Mouse (Mus musculus) cerebellum, adult 2 months (tissue): Measurements from ENCODE around the gene Card14.

Source experiments
- CTCF ChIP-seq: fragments of 200-500 bp; IDR thresholded peaks from 2 replicates; pipeline ENCODE4 v1.5.1; 2011; ENCODE audit warnings: low read depth, mild to moderate bottlenecking, control low read depth, low read length, moderate library complexity, borderline replicate concordance; ENCODE audit not compliant: insufficient read depth
- POLR2A ChIP-seq: fragments of 200-500 bp; IDR thresholded peaks from 2 replicates; pipeline ENCODE4 v1.6.1; 2011; ENCODE audit warnings: low read length, control low read depth, borderline replicate concordance; ENCODE audit not compliant: insufficient read depth

GRCm38 (mm10) chr11:119354798-119355442, 47.4 kb downstream of the Card14 start:
- TF ChIP-seq CTCF (no peak), POLR2A (no peak)
